Comparison of ENCODE assay signal across 9 mouse cellular contexts in genomic region chr13:35798645-35799044, GRCm38 (mm10).
A peak's percentile ranks its signal among the peaks of the same experiment; 100 is the strongest.
DNase-seq lines count a peak whose midpoint lies in the region; ATAC-seq and TF ChIP-seq lines count a peak whose summit lies in the region.
"Had no signal": no experiment of that assay in that cellular context is flagged by ENCODE, and none has a peak within 500 bp of the region (broad histone marks: within the 10 kb centered on the region; RNA-seq: fewer than 3 reads in every experiment).

No protein-coding gene starts in this region.

- ATAC-seq in liver, postnatal 0 days = no peak

- no peaks in the 10 kb centered on the region for H3K27me3 ChIP-seq in ES-Bruce4 (ENCODE audit: control insufficient read depth, insufficient read depth, low read length, poor library complexity, severe bottlenecking)
- H3K27me3 ChIP-seq in liver, postnatal 0 days (ENCODE audit: insufficient read depth, low read length) = no peaks in the 10 kb centered on the region
- H3K27me3 ChIP-seq: embryonic facial prominence, embryonic 13.5 days; limb, embryonic 12.5 days had no signal

- H3K4me3 ChIP-seq in ES-Bruce4 (ENCODE audit: low read depth, low read length) = no peak overlapping the region
- no peak overlapping the region for H3K4me3 ChIP-seq in bone marrow macrophage, adult 2 months (ENCODE audit: insufficient read depth, low read length)
- no peak overlapping the region for H3K4me3 ChIP-seq in liver, postnatal 0 days (ENCODE audit: low read depth, low read length)
- H3K4me3 ChIP-seq: embryonic facial prominence, embryonic 13.5 days; limb, embryonic 12.5 days had no signal

- TF ChIP-seq CTCF in ES-Bruce4 (IDR thresholded peaks at IDR 0.05; ENCODE audit: low read depth, low read length) = peak; percentile 62
- peak; percentile 71 for TF ChIP-seq CTCF in bone marrow macrophage, adult 2 months (IDR thresholded peaks at IDR 0.05; ENCODE audit: low read depth, low read length)
- TF ChIP-seq CTCF in liver, postnatal 0 days (IDR thresholded peaks at IDR 0.05; ENCODE audit: low read depth) = peak; percentile 82

- DNase-seq in kidney, postnatal 10 days = peak; percentile 66
- no peak for DNase-seq in kidney, adult 9 months
- peak; percentile 26 for DNase-seq in forelimb bud, embryonic 11.5 days (ENCODE audit: low read depth, low spot score)
- peak; percentile 71 for DNase-seq in liver, postnatal 0 days
- DNase-seq in thymus, postnatal 10 days (ENCODE audit: low spot score in 2 of 2) = peak; percentile 8 to 59

- no peaks in the 10 kb centered on the region for H3K36me3 ChIP-seq in ES-Bruce4 (ENCODE audit: control insufficient read depth, insufficient read depth, low read length, poor library complexity, severe bottlenecking)
- H3K36me3 ChIP-seq in liver, postnatal 0 days (replicated peaks; ENCODE audit: insufficient read depth, low read length) = no peaks in the 10 kb centered on the region
- H3K36me3 ChIP-seq: embryonic facial prominence, embryonic 13.5 days had no signal

- H3K27ac ChIP-seq in ES-Bruce4 (ENCODE audit: insufficient read depth, low read length) = no peak overlapping the region
- H3K27ac ChIP-seq in bone marrow macrophage, adult 2 months (ENCODE audit: insufficient read depth, low read depth, low read length) = no peak overlapping the region
- no peak overlapping the region for H3K27ac ChIP-seq in liver, postnatal 0 days (ENCODE audit: low read depth)
- H3K27ac ChIP-seq: embryonic facial prominence, embryonic 13.5 days; limb, embryonic 12.5 days had no signal

- WGBS in liver, postnatal 0 days (ENCODE audit: insufficient replicate concordance) = 64% methylated on average over 9 of the region's 9 CpGs

- no peak overlapping the region for H3K9ac ChIP-seq in ES-Bruce4 (ENCODE audit: low read depth, poor library complexity, severe bottlenecking)
- no peak overlapping the region for H3K9ac ChIP-seq in liver, postnatal 0 days (replicated peaks)
- H3K9ac ChIP-seq: embryonic facial prominence, embryonic 13.5 days; limb, embryonic 12.5 days had no signal

- no peak for TF ChIP-seq POLR2A in ES-Bruce4 (IDR thresholded peaks at IDR 0.05; ENCODE audit: insufficient read depth, low read length)
- TF ChIP-seq POLR2A in bone marrow macrophage, adult 2 months (IDR thresholded peaks at IDR 0.05; ENCODE audit: borderline replicate concordance, low read depth, low read length) = no peak

- H3K9me3 ChIP-seq in ES-Bruce4 (replicated peaks; ENCODE audit: control insufficient read depth, insufficient read depth, low read length, poor library complexity, severe bottlenecking) = no peaks in the 10 kb centered on the region
- no peaks in the 10 kb centered on the region for H3K9me3 ChIP-seq in liver, postnatal 0 days (ENCODE audit: low read length)
- H3K9me3 ChIP-seq: embryonic facial prominence, embryonic 13.5 days; limb, embryonic 12.5 days had no signal

- TF ChIP-seq EP300 in ES-Bruce4 (IDR thresholded peaks at IDR 0.05; ENCODE audit: insufficient read depth, low read depth, low read length) = no peak
- no peak for TF ChIP-seq EP300 in liver, postnatal 0 days (IDR thresholded peaks at IDR 0.05; ENCODE audit: low read depth)

- H3K4me1 ChIP-seq in ES-Bruce4 (ENCODE audit: control insufficient read depth, insufficient read depth, low read length) = peaks cover 7% of the 10 kb centered on the region
- H3K4me1 ChIP-seq in bone marrow macrophage, adult 2 months (ENCODE audit: control insufficient read depth, insufficient read depth, low read length) = 0 out of 2 replicates have a peak, but pooled peaks cover 5% of the 10 kb centered on the region
- H3K4me1 ChIP-seq in liver, postnatal 0 days (ENCODE audit: insufficient read depth) = peaks cover 52% of the 10 kb centered on the region

- H3K4me2 ChIP-seq in liver, postnatal 0 days (ENCODE audit: low read depth, low read length) = no peak overlapping the region
- H3K4me2 ChIP-seq: embryonic facial prominence, embryonic 13.5 days; limb, embryonic 12.5 days had no signal
